Mouse (Mus musculus): Measurements from ENCODE around the gene Nab2. TPM values are rescaled to one million over a fixed set of nuclear protein-coding genes. Genes with fewer than 3 reads are reported as not detected.

Nab2 gene
- 25.5 and 39.5 TPM in 2 replicates for polyA plus RNA-seq (2012; rRNA removed; ENCODE audit: low replicate concordance)

GRCm38 (mm10) chr10:127668093-127669050 is at the start of gene Nab2:
Gene Nab2, minus strand, starts transcription at chr10:127668568.

GRCm38 (mm10) chr10:127704766-127705220 is 36.4 kb upstream of the Nab2 start, which contains the start of gene Myo1a:
Gene Myo1a, plus strand, starts transcription at chr10:127705170.

GRCm38 (mm10) chr10:127666501-127667268 is 1.7 kb downstream of the Nab2 start, which contains the start of gene Nemp1:
Gene Nemp1, plus strand, starts transcription at chr10:127666901.

GRCm38 (mm10) chr10:127642772-127643552 is 25.4 kb downstream of the Nab2 start, which contains the start of gene Stat6:
Gene Stat6, plus strand, starts transcription at chr10:127642986.

GRCm38 (mm10) chr10:127620406-127621190 is 47.8 kb downstream of the Nab2 start, which contains the start of gene Lrp1:
Gene Lrp1, minus strand, starts transcription at chr10:127621148.

Other genes starting within 250 kb of the Nab2 start
- 0.39 TPM in 1 of 2 replicates, not detected in the other for gene Stac3, start 166.9 kb downstream of the Nab2 start, polyA plus RNA-seq (2012; rRNA removed; ENCODE audit: low replicate concordance)
- gene Ndufa4l2, start 153.6 kb downstream of the Nab2 start, polyA plus RNA-seq (2012; rRNA removed; ENCODE audit: low replicate concordance): 7.5 and 9.9 TPM in 2 replicates
- 48.3 and 61.7 TPM in 2 replicates for gene Shmt2, start 146.1 kb downstream of the Nab2 start, polyA plus RNA-seq (2012; rRNA removed; ENCODE audit: low replicate concordance)
- 0.15 TPM in 2 replicates for gene Nxph4, start 134.0 kb downstream of the Nab2 start, polyA plus RNA-seq (2012; rRNA removed; ENCODE audit: low replicate concordance)
- gene Lrp1, start 47.4 kb downstream of the Nab2 start, polyA plus RNA-seq (2012; rRNA removed; ENCODE audit: low replicate concordance): 134 and 192 TPM in 2 replicates
- gene Stat6, start 25.6 kb downstream of the Nab2 start, polyA plus RNA-seq (2012; rRNA removed; ENCODE audit: low replicate concordance): 52.2 and 71.9 TPM in 2 replicates
- gene Nemp1, start 1.7 kb downstream of the Nab2 start, polyA plus RNA-seq (2012; rRNA removed; ENCODE audit: low replicate concordance): 1.3 and 1.6 TPM in 2 replicates
- 179 and 405 TPM in 2 replicates for gene Myo1a, start 36.6 kb upstream of the Nab2 start, polyA plus RNA-seq (2012; rRNA removed; ENCODE audit: low replicate concordance)
- 0.32 TPM in 1 of 2 replicates, not detected in the other for gene Tac2, start 55.9 kb upstream of the Nab2 start, polyA plus RNA-seq (2012; rRNA removed; ENCODE audit: low replicate concordance)
- 3.1 and 4.5 TPM in 2 replicates for gene Zbtb39, start 71.0 kb upstream of the Nab2 start, polyA plus RNA-seq (2012; rRNA removed; ENCODE audit: low replicate concordance)
- 1.1 and 2.3 TPM in 2 replicates for gene Gpr182, start 83.2 kb upstream of the Nab2 start, polyA plus RNA-seq (2012; rRNA removed; ENCODE audit: low replicate concordance)
- 0.06 TPM in 1 of 2 replicates, not detected in the other for gene Rdh1, start 91.2 kb upstream of the Nab2 start, polyA plus RNA-seq (2012; rRNA removed; ENCODE audit: low replicate concordance)
- gene Rdh16f1, start 91.2 kb upstream of the Nab2 start, polyA plus RNA-seq (2012; rRNA removed; ENCODE audit: low replicate concordance): not detected in 2 replicates
- gene Rdh9, start 107.8 kb upstream of the Nab2 start, polyA plus RNA-seq (2012; rRNA removed; ENCODE audit: low replicate concordance): 3.4 and 31.0 TPM in 2 replicates
- 2.1 and 3.5 TPM in 2 replicates for gene Rdh16, start 132.6 kb upstream of the Nab2 start, polyA plus RNA-seq (2012; rRNA removed; ENCODE audit: low replicate concordance)
- not detected in 2 replicates for gene Rdh19, start 181.4 kb upstream of the Nab2 start, polyA plus RNA-seq (2012; rRNA removed; ENCODE audit: low replicate concordance)
- gene Rdh16f2, start 197.9 kb upstream of the Nab2 start, polyA plus RNA-seq (2012; rRNA removed; ENCODE audit: low replicate concordance): 2.6 and 5.4 TPM in 2 replicates
- 40.9 and 82.5 TPM in 2 replicates for gene Rdh7, start 220.2 kb upstream of the Nab2 start, polyA plus RNA-seq (2012; rRNA removed; ENCODE audit: low replicate concordance)
- 0.15 and 0.32 TPM in 2 replicates for gene Sdr9c7, start 229.9 kb upstream of the Nab2 start, polyA plus RNA-seq (2012; rRNA removed; ENCODE audit: low replicate concordance)